Mouse (Mus musculus): ENCODE results near the gene Plpp2.

DNA sequence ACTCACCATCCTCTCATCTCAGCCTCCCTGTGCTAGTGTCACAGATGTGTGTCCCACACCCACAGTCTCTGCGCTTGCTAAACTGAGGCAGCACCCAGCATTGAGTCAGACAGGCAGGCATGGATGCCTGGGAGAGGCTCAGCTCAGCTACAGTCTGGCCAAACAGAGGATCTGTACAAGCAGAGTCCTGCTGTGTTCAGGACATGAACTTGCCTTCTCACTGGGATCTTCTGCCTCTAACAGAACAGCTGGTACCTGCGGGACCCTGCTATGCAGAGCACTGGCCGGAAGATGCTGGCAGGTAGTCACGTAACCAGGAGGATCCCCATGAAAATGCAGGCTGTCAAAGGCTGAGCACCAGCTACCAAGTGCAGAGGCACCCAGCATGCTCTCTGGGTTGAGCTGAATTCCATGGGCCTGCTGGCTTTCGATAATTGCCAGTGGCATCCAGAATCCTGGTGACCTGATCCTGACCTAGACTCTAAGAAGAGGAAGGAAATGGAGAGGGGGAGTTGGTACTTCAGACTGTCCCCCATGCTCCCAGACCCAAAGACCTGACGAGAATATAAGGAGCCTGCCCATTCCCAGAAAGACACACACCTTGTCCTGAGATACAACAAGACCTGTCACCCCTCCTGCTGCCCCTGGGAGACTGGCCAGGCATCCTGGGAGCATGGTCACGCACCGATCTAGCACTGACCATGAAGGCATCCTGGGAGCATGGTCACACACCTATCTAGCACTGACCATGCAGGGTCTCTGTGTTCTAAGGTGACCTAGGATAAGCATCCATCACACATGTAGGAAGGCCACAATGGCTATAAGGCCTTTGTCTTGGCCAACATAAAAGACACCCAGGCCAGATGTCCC is 7.9 kb downstream of the Plpp2 start:
- TF ChIP-seq CTCF (IDR thresholded peaks at IDR 0.05), result no peak
- no peak for TF ChIP-seq EP300 (IDR thresholded peaks at IDR 0.05; ENCODE audit: insufficient read depth, low read depth, low read length)
